Mouse (Mus musculus): ENCODE results near the gene Vsx1. TPM values are rescaled to one million over a fixed set of nuclear protein-coding genes. Genes with fewer than 3 reads are reported as not detected.

The Vsx1 gene
- not detected in 2 replicates for polyA plus RNA-seq (2015; fragmentation: Nextera tagmentation; extraction: Ambion mirVana)

DNA sequence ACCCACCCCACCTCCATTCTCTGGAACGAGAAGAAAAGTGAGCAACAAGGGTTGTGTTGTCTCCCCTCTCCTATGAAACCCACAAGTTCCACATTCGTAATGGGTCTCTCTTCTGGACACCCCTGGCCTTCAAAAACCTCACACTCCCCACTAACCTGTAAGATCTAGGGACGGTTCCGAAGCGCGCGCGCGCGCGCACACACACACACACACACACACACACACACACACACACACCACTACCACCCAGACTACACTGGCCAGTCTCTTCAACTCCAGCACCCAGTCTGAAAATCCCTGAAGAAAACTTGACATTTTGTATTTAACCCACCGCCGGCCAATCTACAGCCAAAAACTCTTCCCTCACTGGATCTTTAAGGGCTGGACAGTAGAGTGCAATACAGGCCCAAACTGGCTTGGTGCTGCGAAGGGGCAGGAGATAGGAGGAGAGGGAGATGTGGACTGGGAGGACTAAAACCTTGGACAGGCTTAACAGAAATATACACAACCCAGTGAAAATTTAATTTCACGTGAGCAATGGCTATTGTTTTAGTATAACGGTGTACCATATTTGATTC, at the start of gene Vsx1:
Gene Vsx1, minus strand, starts transcription at position 138 of the 578 bp plus-strand sequence.
- Histone ChIP-seq H3K27ac (ENCODE audit: low read length) (no peak within 1 kb of the TSS), H3K36me3 (ENCODE audit: control insufficient read depth, insufficient read depth) (no peaks in the 10 kb centered on the region), H3K4me1 (replicated peaks; ENCODE audit: control insufficient read depth, insufficient read depth, low read length) (peaks cover 12% of the 10 kb centered on the region), H3K27me3 (replicated peaks; ENCODE audit: control insufficient read depth, insufficient read depth, low read length) (peaks cover 35% of the 10 kb centered on the region), H3K9ac (replicated peaks; ENCODE audit: low read depth, low read length) (peak within 1 kb of the TSS; percentile 45), H3K9me3 (ENCODE audit: control insufficient read depth, low read length) (no peaks in the 10 kb centered on the region), H3K4me3 (replicated peaks; ENCODE audit: low read length) (peak within 1 kb of the TSS; percentile 38), H3K4me2 (ENCODE audit: low read length) (peak within 1 kb of the TSS; percentile 60)
- WGBS = 30% methylated on average over 16 of the region's 16 CpGs
- ATAC-seq = 0 out of 2 replicates have a peak, but pooled peaks have one; percentile 9

- Histone ChIP-seq H3K4me1 (replicated peaks; ENCODE audit: control insufficient read depth, insufficient read depth, low read length) (peaks cover 4% of the 10 kb centered on the region; the same call in 1 of the 2 replicates), H3K27me3 (replicated peaks; ENCODE audit: control insufficient read depth, insufficient read depth, low read length) (no peaks in the 10 kb centered on the region), H3K9me3 (ENCODE audit: control insufficient read depth, low read length) (no peaks in the 10 kb centered on the region), H3K36me3 (ENCODE audit: control insufficient read depth, insufficient read depth) (no peaks in the 10 kb centered on the region), H3K4me3 (replicated peaks; ENCODE audit: low read length) (no peak overlapping the region), H3K27ac (ENCODE audit: low read length) (no peak overlapping the region), H3K4me2 (ENCODE audit: low read length) (no peak overlapping the region), H3K9ac (replicated peaks; ENCODE audit: low read depth, low read length) (no peak overlapping the region)
- 77% methylated on average over 9 of the region's 9 CpGs for WGBS
- ATAC-seq = no peak
These were observed 48.7 kb upstream of the Vsx1 start for GRCm38 (mm10) chr2:150737881-150738280.

DNA sequence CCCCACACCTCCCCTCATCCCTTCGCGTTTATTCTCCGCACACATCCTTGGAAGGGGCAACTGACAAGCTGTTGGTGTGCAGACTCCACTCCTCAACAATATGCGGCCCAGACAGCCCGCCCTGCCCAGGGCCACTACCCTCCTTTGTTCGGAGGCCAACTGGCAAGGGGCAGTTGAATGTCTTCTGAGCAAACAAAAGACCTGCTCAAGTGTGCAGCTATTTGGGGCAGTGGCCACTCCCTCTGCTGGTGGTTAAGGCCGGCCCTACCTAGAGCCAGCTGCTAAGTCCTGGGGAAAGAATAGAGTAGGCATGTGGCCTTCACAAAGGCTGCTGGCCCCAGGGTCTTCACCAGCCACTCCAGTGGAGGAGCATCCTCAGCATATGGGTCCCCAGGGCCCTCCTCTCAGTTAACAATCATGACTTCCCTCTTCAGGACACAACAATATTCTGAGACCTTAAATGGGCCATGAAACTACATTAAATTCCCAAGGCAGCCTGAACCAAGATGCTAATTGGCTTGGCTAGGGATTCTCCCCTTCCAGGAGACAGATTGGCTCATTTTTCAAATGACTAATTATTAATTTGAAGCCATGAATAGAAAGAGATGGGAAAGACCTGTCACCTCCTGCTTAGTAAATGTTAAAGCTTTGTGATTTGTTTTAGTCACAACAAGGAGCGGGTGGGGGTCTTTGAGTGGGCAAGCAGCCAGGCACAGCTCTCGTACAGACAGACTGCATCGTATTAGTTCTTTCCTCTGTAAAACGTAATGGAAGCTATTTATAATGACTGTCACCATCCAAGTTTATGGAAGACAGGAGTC, 46.8 kb upstream of the Vsx1 start:
- Histone ChIP-seq H3K9me3 (ENCODE audit: control insufficient read depth, low read length) (no peaks in the 10 kb centered on the region), H3K4me3 (replicated peaks; ENCODE audit: low read length) (no peak overlapping the region), H3K9ac (replicated peaks; ENCODE audit: low read depth, low read length) (no peak overlapping the region), H3K4me2 (ENCODE audit: low read length) (0 out of 2 replicates have a peak overlapping the region, but pooled peaks have one; percentile 29), H3K27me3 (replicated peaks; ENCODE audit: control insufficient read depth, insufficient read depth, low read length) (no peaks in the 10 kb centered on the region), H3K36me3 (ENCODE audit: control insufficient read depth, insufficient read depth) (no peaks in the 10 kb centered on the region), H3K4me1 (replicated peaks; ENCODE audit: control insufficient read depth, insufficient read depth, low read length) (peaks cover 4% of the 10 kb centered on the region; the same call in 1 of the 2 replicates), H3K27ac (ENCODE audit: low read length) (peak overlapping the region; percentile 54; the same call in 1 of the 2 replicates)
- ATAC-seq = peak; percentile 93
- 4% methylated on average over 11 of the region's 11 CpGs for WGBS

DNA sequence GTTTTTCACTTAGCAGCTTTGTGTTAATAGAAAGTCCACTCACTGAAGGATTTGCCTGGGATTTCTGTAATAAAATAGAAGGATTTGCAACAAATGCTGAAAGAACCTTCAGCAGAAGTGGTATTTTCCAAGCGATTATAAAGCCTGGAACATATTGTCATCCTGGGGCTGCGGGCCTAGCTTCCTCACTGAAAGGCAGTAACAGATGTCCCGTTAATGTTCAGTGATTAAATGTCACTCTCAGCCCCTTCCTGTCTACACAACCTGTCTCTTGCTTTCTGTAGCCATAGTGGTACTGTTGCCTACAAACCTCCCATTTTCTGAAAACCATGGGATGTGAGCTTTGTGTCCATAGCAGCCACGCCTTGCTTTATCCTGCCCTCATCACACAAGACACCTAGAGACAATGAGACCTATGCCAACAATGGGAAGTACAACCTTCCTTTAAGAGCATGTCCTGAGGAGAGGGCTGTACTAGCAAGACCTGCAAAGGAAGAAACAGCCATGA, 23.1 kb upstream of the Vsx1 start:
- H3K4me2 ChIP-seq (ENCODE audit: low read length) = no peak overlapping the region
- H3K27me3 ChIP-seq (replicated peaks; ENCODE audit: control insufficient read depth, insufficient read depth, low read length) = no peaks in the 10 kb centered on the region
- no peak overlapping the region for H3K4me3 ChIP-seq (replicated peaks; ENCODE audit: low read length)
- H3K36me3 ChIP-seq (ENCODE audit: control insufficient read depth, insufficient read depth) = no peaks in the 10 kb centered on the region
- H3K27ac ChIP-seq (ENCODE audit: low read length) = no peak overlapping the region
- H3K9ac ChIP-seq (replicated peaks; ENCODE audit: low read depth, low read length) = no peak overlapping the region
- H3K4me1 ChIP-seq (replicated peaks; ENCODE audit: control insufficient read depth, insufficient read depth, low read length) = no peaks in the 10 kb centered on the region
- WGBS = 55% methylated on average over 4 of the region's 4 CpGs
- ATAC-seq = no peak
- no peaks in the 10 kb centered on the region for H3K9me3 ChIP-seq (ENCODE audit: control insufficient read depth, low read length)

GRCm38 (mm10) chr2:150691481-150692170, 2.5 kb upstream of the Vsx1 start:
- H3K9ac ChIP-seq (replicated peaks; ENCODE audit: low read depth, low read length) = no peak overlapping the region
- no peak overlapping the region for H3K27ac ChIP-seq (ENCODE audit: low read length)
- 71% methylated on average over 6 of the region's 6 CpGs for WGBS
- H3K9me3 ChIP-seq (ENCODE audit: control insufficient read depth, low read length) = no peaks in the 10 kb centered on the region
- H3K4me3 ChIP-seq (replicated peaks; ENCODE audit: low read length) = no peak overlapping the region
- H3K27me3 ChIP-seq (replicated peaks; ENCODE audit: control insufficient read depth, insufficient read depth, low read length) = peaks cover 32% of the 10 kb centered on the region
- no peaks in the 10 kb centered on the region for H3K36me3 ChIP-seq (ENCODE audit: control insufficient read depth, insufficient read depth)
- H3K4me2 ChIP-seq (ENCODE audit: low read length) = no peak overlapping the region
- no peak for ATAC-seq
- peaks cover 12% of the 10 kb centered on the region for H3K4me1 ChIP-seq (replicated peaks; ENCODE audit: control insufficient read depth, insufficient read depth, low read length)

DNA sequence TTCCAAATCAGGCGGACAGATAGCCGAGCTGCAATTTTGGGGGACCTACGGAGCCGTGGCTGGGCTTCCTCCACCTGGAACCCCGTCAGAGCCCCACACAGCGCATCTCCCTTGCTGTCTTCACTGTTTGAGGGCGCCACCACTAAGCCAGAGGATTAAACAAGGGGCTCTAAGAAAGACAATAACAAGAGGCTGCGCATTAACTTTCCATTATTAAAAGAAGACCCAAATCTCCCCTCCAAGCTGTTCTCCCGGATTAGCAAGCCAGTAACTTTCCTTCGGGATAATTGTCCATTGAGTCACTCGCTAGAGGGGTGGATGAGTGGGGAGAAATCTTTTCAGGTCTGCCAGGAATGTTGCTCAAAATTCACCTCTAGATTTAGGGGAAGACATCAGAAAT, 1.1 kb upstream of the Vsx1 start:
- H3K9ac ChIP-seq (replicated peaks; ENCODE audit: low read depth, low read length) = no peak overlapping the region
- no peak overlapping the region for H3K4me2 ChIP-seq (ENCODE audit: low read length)
- peaks cover 12% of the 10 kb centered on the region for H3K4me1 ChIP-seq (replicated peaks; ENCODE audit: control insufficient read depth, insufficient read depth, low read length)
- no peak overlapping the region for H3K27ac ChIP-seq (ENCODE audit: low read length)
- WGBS = 4% methylated on average over 11 of the region's 11 CpGs
- H3K4me3 ChIP-seq (replicated peaks; ENCODE audit: low read length) = no peak overlapping the region
- H3K9me3 ChIP-seq (ENCODE audit: control insufficient read depth, low read length) = no peaks in the 10 kb centered on the region
- H3K36me3 ChIP-seq (ENCODE audit: control insufficient read depth, insufficient read depth) = no peaks in the 10 kb centered on the region
- no peak for ATAC-seq
- peaks cover 35% of the 10 kb centered on the region for H3K27me3 ChIP-seq (replicated peaks; ENCODE audit: control insufficient read depth, insufficient read depth, low read length)

DNA sequence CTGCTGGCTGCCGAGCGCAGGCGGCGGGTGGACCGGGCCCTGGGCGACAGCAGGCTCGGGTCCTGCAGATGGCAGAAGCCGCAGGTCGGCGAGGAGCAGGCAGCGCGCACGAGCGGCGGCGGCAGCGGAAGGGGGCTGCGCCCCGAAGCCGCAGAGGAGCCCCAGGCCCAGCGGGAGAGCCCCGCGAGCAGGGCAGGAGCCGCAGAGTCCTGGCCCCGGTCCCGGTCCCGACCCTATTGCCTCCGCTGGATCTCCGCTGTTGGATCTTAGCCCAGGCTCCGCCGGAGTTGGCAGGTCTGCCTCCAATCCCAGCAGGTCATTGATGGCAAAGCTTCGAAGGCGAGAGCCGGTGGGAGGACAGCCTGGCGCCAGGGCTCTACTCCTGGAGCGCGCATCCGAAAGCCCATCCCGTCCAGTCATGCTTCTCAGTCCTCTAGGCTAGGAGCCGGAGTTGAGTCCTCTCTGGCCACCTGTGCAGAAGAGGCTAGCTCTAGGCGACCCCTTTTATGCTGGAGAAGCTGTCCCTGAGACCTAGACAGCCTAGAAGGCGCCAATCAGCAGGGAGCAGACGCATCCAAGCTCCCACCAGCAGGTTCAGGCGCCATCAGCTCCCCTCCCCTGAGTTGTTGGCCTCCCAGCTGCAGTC, 496 bp downstream of the Vsx1 start:
- Histone ChIP-seq H3K4me3 (replicated peaks; ENCODE audit: low read length) (peak overlapping the region; percentile 38), H3K9ac (replicated peaks; ENCODE audit: low read depth, low read length) (peak overlapping the region; percentile 45), H3K9me3 (ENCODE audit: control insufficient read depth, low read length) (no peaks in the 10 kb centered on the region), H3K27ac (ENCODE audit: low read length) (no peak overlapping the region), H3K4me2 (ENCODE audit: low read length) (peak overlapping the region; percentile 60), H3K36me3 (ENCODE audit: control insufficient read depth, insufficient read depth) (no peaks in the 10 kb centered on the region), H3K4me1 (replicated peaks; ENCODE audit: control insufficient read depth, insufficient read depth, low read length) (peaks cover 12% of the 10 kb centered on the region), H3K27me3 (replicated peaks; ENCODE audit: control insufficient read depth, insufficient read depth, low read length) (peaks cover 35% of the 10 kb centered on the region)
- peak; percentile 82 for ATAC-seq
- under 1% methylated on average over 44 of the region's 44 CpGs for WGBS

GRCm38 (mm10) chr2:150687871-150688540, 1.2 kb downstream of the Vsx1 start:
- H3K36me3 ChIP-seq (ENCODE audit: control insufficient read depth, insufficient read depth) = no peaks in the 10 kb centered on the region
- 6% methylated on average over 23 of the region's 23 CpGs for WGBS
- peak overlapping the region; percentile 60 for H3K4me2 ChIP-seq (ENCODE audit: low read length)
- H3K4me1 ChIP-seq (replicated peaks; ENCODE audit: control insufficient read depth, insufficient read depth, low read length) = peaks cover 12% of the 10 kb centered on the region
- no peak overlapping the region for H3K27ac ChIP-seq (ENCODE audit: low read length)
- peak overlapping the region; percentile 45 for H3K9ac ChIP-seq (replicated peaks; ENCODE audit: low read depth, low read length)
- H3K4me3 ChIP-seq (replicated peaks; ENCODE audit: low read length) = peak overlapping the region; percentile 38
- H3K27me3 ChIP-seq (replicated peaks; ENCODE audit: control insufficient read depth, insufficient read depth, low read length) = peaks cover 35% of the 10 kb centered on the region
- ATAC-seq = no peak
- H3K9me3 ChIP-seq (ENCODE audit: control insufficient read depth, low read length) = no peaks in the 10 kb centered on the region

Data from forebrain, embryonic 16.5 days (tissue).